Mouse (Mus musculus): Measurements from ENCODE around the gene Rpl14.

The Rpl14 gene

DNA sequence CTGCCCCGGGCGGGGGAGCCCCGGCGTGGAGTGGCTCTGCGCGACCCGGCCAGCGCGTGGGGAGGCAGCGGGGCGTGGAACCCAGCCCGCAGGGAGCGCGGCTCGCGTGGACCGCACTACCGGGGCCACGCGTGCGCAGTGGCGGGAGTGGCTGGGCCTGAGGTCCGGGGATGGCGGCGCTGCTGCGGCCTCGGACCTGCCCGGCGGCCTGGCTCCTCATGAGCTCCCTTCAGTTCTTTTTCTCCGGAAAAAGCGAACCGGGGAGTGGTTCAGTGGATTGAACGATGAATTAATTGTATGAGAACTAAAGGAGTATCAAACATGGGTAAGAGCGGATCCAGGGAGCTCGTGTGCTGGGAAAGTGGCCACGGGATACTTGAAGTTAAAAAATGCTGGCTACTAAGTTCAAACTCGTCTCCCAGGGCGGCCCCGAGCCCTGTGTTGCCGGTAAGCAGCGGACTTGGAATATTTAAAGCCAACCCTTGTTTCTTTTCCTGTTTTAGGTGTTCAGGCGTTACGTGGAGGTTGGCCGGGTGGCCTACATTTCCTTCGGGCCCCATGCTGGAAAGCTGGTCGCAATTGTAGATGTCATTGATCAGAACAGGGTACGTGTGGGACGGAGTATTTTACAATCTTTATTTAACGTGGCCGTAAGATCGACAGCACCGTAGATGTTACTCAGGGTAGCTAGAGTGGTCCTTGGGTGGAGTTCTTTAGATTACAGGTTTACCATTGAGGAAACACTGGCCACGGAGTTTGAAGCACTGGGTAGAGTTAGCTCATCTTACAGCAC is 545 bp downstream of the Rpl14 start:
- in situ Hi-C loops (cut with MseI, MboI): loop anchor here in 1 of 2 experiments (5.0 to 10.0 kb wide), 2 partner anchors 69 to 137 kb away; no protein-coding TSS in a partner anchor

DNA sequence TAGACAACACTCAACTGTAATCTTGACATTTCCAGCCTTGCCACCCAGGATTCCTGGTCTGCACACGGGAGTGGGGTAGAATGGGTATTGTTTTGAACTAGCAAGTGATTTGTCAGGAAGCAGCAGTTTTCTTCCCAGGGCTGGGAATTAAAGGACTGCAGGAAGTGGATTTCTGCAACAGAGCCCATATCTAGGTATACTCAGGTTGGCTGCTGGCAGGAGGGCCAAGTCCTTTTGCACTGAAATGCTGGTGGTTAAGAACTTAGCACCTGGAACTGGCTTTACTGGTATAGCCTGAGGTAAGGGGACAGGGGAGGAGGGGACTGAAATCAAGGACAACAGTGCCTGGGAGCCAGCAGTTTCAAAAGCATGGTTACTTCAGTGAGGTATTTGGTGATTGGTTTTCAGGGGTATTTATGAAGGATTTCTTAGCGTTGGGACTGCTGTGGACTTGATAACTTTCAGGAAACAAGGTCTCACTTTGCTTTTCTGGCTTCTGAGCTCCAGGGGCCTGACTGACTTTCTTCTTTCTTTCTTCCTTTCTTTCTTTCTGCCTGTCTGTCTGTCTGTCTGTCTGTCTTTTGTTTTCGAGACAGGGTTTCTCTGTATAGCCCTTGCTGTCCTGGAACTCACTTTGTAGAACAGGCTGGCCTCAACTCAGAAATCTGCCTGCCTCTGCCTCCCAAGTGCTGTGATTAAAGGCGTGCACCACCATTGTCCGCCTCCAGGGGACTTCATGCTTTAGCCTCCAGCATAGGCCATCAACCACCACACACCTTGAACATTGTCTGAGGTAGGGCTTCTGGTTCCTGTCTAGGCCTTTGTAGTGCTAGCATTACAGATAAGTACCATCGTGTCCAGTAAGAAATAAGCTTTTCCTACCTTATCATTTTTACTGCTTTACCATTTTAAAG is 4.8 kb downstream of the Rpl14 start:
- in situ Hi-C loops (cut with MseI, MboI): loop anchor here in 1 of 2 experiments (10.0 kb wide), 1 partner anchor 141 kb away; no protein-coding TSS in a partner anchor

- in situ Hi-C loops (cut with MseI, MboI): loop anchor here in 1 of 2 experiments (10.0 kb wide), 1 partner anchor 142 kb away; no protein-coding TSS in a partner anchor
These were observed 5.4 kb downstream of the Rpl14 start for GRCm38 (mm10) chr9:120576662-120577013.

DNA sequence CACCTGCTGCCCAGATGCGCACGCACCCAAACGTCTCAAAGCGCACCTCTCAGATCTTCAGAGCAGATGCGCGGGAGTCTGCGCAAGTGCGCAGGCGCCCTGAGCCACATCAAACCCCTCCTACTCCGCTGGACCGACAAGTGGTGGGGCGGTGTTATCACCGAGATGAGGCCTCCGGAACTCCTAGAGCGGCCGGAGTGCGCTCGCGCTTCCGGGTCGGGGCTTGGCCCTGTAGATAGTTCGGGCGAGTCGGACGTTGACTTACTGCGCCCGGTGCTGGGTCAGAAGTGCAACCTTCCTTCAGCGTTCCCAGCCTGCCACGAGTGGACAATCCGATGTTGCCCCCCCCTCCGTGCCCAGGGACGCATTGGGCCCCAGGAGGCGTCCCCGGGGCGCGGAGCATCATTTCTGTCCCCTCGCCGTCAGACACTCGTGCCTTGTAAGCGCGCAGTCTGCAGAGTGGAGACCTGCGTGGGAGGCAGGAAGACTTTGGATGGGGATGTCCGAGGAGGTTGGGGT is 5.9 kb downstream of the Rpl14 start:
- in situ Hi-C loops (cut with MseI, MboI): loop anchor here in 1 of 2 experiments (10.0 kb wide), 1 partner anchor 142 kb away; no protein-coding TSS in a partner anchor

- in situ Hi-C loops (cut with MseI, MboI): loop anchor here in 1 of 2 experiments (10.0 kb wide), 1 partner anchor 143 kb away; no protein-coding TSS in a partner anchor
These were observed 6.6 kb downstream of the Rpl14 start for GRCm38 (mm10) chr9:120577706-120578405.

- in situ Hi-C loops (cut with MseI, MboI): loop anchor here in 1 of 2 experiments (10.0 kb wide), 1 partner anchor 144 kb away; no protein-coding TSS in a partner anchor
These were observed 7.5 kb downstream of the Rpl14 start for GRCm38 (mm10) chr9:120578701-120579100.

DNA sequence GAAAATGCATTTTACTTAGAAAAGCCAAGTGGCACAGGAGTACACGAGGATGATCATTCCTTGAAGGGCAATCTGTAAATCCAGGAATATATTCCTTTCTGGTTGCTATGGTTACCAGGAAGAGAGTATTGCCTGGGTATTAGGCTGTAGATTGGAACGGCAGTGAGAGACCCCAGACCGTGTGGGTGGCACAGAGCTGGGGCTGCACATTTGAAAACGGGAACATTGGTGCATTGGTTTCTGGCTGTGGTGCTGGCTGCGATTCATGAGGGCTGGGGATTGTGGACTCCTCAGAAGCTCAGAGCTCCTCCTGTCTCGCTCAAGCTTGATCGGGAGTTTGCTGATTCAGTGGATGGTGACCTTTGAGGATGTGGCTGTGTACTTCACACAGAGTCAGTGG is 8.6 kb downstream of the Rpl14 start:
- in situ Hi-C loops (cut with MseI, MboI): loop anchor here in 1 of 2 experiments (10.0 kb wide), 1 partner anchor 145 kb away; no protein-coding TSS in a partner anchor

GRCm38 (mm10) chr9:120581941-120582618 is 10.8 kb downstream of the Rpl14 start:
- in situ Hi-C loops (cut with MseI, MboI): no loop called here

- in situ Hi-C loops (cut with MseI, MboI): no loop called here
These were observed 11.5 kb downstream of the Rpl14 start for GRCm38 (mm10) chr9:120582619-120583308.

DNA sequence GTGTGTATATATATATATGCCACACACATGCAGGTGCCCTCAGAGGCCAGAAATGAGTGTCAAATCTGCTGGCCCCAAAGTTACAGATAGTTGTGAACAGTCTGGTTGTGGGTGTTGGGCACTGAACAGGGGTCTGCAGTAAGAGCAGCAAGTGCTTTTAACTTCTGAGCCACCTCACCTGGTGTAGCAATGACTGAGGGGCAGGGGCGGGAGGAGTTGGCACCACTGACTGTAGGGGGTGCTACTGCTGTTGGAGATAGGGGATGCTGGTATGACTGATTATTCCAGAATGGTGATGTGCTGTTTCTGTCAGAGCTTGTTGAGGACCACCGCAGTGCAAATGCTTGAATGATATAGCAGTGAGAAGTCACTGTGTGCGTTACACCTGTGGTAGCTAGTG is 12.1 kb downstream of the Rpl14 start:
- in situ Hi-C loops (cut with MseI, MboI): no loop called here

- in situ Hi-C loops (cut with MseI, MboI): no loop called here
These were observed 15.3 kb downstream of the Rpl14 start for GRCm38 (mm10) chr9:120586546-120586945.

DNA sequence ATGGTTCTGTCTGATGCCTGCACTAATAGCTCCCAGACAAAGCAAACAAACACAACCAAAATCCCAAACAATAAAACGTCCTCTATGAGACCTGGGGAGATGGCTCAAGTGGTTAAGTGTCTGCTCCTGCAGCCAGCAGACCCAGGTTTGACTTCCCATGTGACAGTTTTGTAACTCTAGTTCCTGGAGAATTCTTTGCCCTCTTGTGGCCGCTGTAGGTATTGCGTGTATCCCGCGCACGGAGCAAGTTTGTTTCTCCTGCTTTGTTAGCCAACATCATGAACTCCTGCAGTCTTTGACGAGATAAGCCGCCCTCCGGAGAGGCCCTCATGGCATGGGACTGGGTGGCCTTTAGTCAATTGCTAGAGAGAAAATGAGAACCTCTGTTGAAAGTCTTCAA is 20.2 kb downstream of the Rpl14 start:
- in situ Hi-C loops (cut with MseI, MboI): loop anchor here in 1 of 2 experiments (5.0 kb wide), 1 partner anchor 89 kb away; no protein-coding TSS in a partner anchor

DNA sequence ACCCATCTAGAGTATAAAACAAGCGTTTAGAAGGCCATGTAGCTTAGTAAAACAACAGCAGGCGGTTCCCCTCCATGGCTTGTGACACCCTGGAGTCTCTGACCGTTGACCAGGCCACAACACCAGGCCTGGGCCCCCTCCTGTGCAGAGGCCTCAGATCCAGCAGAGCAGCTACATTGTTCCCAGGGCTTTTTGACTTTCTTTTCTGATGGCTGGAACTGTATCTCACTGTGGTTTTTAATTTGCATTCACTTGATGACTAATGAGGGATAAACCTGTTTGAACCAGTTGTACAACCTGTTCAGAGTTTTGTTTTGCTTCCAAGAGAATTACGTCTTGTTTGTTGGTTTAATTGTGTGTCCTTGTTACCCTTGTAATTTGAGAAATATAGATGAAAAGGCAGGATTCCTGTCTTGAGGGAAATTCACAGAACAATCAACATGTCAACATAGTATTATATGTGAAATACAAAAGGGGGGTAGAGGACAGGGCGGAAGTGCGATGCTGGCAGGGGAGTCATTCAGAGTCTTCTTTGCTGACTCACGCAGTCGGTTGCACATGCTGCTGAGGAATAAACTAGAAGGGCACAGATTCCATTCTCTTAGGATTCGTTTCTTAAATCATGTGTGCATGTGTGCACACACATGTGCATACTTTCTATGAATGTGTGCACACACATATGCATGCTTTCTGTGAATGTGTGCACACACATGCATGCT is 22.3 kb downstream of the Rpl14 start:
- in situ Hi-C loops (cut with MseI, MboI): loop anchor here in 1 of 2 experiments (5.0 kb wide), 1 partner anchor 91 kb away; no protein-coding TSS in a partner anchor

DNA sequence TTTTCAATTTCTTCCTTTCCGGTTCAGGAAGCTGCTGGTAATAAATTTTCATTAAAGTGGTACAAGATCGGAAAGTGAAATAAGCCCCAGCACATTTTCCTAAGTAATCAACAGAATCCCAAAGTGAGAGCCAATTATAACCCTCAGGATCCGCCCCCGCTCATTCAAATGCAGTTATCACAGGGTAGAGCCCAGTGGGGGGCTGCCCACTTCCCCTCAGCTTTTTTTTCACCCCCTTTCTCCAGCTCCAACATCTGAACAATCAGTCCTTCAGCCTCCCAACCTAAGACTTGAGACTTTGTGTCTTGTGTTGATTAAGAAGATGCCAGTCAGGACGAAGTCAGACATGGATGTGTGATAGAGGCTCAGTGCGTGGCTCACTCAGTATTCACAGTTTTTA is 23.6 kb downstream of the Rpl14 start:
- in situ Hi-C loops (cut with MseI, MboI): loop anchor here in 1 of 2 experiments (5.0 kb wide), 1 partner anchor 93 kb away; no protein-coding TSS in a partner anchor

DNA sequence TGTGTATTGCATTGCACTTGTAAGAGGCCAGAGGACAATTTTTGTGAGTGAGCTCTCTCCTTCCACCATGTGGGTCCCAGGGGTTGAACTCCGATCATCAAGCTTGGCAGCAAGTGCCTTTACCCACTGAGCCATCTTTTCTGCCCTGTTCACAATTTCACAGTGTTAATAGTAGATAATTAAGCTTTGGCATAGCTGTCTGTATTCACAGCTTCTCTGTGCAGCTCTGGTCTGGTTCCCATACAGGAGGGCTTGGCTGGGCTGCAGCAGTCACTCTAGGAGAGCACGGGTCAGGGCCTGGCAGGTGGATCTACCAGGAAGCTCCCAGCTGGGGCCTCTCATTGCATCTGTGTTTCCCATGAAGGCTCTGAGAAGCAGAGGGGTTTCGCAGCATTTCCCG is 24.1 kb downstream of the Rpl14 start:
- in situ Hi-C loops (cut with MseI, MboI): no loop called here

- in situ Hi-C loops (cut with MseI, MboI): loop anchor here in 1 of 2 experiments (10.0 kb wide), 1 partner anchor 333 kb away; no protein-coding TSS in a partner anchor
These were observed 30.4 kb downstream of the Rpl14 start for GRCm38 (mm10) chr9:120601488-120602171.

- in situ Hi-C loops (cut with MseI, MboI): loop anchor here in 1 of 2 experiments (10.0 kb wide), 1 partner anchor 332 kb away; no protein-coding TSS in a partner anchor
These were observed 31.1 kb downstream of the Rpl14 start for GRCm38 (mm10) chr9:120602172-120602838.
